In genomic region chr10:54063551-54064260, GRCm38 (mm10) we compare ENCODE assay signal across 27 mouse cellular contexts. TPM values are rescaled to one million over a fixed set of nuclear protein-coding genes. Genes with fewer than 3 reads are reported as not detected.
A peak's percentile ranks its signal among the peaks of the same experiment; 100 is the strongest.
DNase-seq lines count a peak whose midpoint lies in the region; ATAC-seq and TF ChIP-seq lines count a peak whose summit lies in the region.
"Had no signal": no experiment of that assay in that cellular context is flagged by ENCODE, and none has a peak within 500 bp of the region (broad histone marks: within the 10 kb centered on the region; RNA-seq: fewer than 3 reads in every experiment).

No protein-coding gene starts in this region.

- no peaks in the 10 kb centered on the region; the same call in 1 of the 2 replicates for H3K27me3 ChIP-seq in heart, adult 2 months (ENCODE audit: control insufficient read depth, insufficient read depth, low read length)
- no peaks in the 10 kb centered on the region for H3K27me3 ChIP-seq in myocyte (ENCODE audit: control insufficient read depth, insufficient read depth, insufficient read length)
- H3K27me3 ChIP-seq: embryonic facial prominence, embryonic 15.5 days; forebrain, embryonic 12.5 days; heart, embryonic 12.5 days; hindbrain, embryonic 15.5 days; intestine, embryonic 15.5 days; lung, embryonic 15.5 days; midbrain, embryonic 15.5 days had no signal

- 52% methylated on average over 8 of the region's 8 CpGs for WGBS in heart, adult 2 months

- 0 out of 2 replicates have a peak, but pooled peaks cover 3% of the 10 kb centered on the region for H3K79me2 ChIP-seq in heart, adult 2 months (replicated peaks; ENCODE audit: control insufficient read depth, insufficient read depth, low read length)
- H3K79me2 ChIP-seq in myocyte (ENCODE audit: control insufficient read depth, insufficient read depth), result no peaks in the 10 kb centered on the region

- H3K27ac ChIP-seq in heart, adult 2 months, result peak overlapping the region; percentile 32
- H3K27ac ChIP-seq: embryonic facial prominence, embryonic 15.5 days; forebrain, embryonic 12.5 days; hindbrain, embryonic 15.5 days; intestine, embryonic 15.5 days; lung, embryonic 15.5 days; midbrain, embryonic 10.5 days; midbrain, embryonic 15.5 days; stomach, postnatal 0 days had no signal

- no peak for TF ChIP-seq CTCF in heart, adult 2 months (IDR thresholded peaks at IDR 0.05)

- H3ac ChIP-seq in myocyte (ENCODE audit: control insufficient read depth, insufficient read length), result no peak overlapping the region

- TF ChIP-seq EP300 in heart, adult 2 months (IDR thresholded peaks at IDR 0.05; ENCODE audit: insufficient read depth, low read depth, low read length), result no peak

- peak; percentile 35 for ATAC-seq in CD4-positive, CD25-positive, alpha-beta regulatory T cell, adult 4 months
- ATAC-seq: forebrain, postnatal 0 days; intestine, embryonic 15.5 days; midbrain, embryonic 15.5 days had no signal

- no peak overlapping the region for H3K4me3 ChIP-seq in heart, adult 2 months
- no peak overlapping the region for H3K4me3 ChIP-seq in myocyte
- H3K4me3 ChIP-seq: embryonic facial prominence, embryonic 15.5 days; forebrain, embryonic 12.5 days; heart, embryonic 12.5 days; hindbrain, embryonic 15.5 days; intestine, embryonic 15.5 days; lung, embryonic 15.5 days; midbrain, embryonic 10.5 days; midbrain, embryonic 15.5 days had no signal

- intact Hi-C loops in heart, adult 2 months (cut with DNase I), result no loop called here
- intact Hi-C loops in heart, postnatal 36 days (cut with DNase I), result loop anchor here (2.0 kb wide), 1 partner anchor 23 kb away; no protein-coding TSS in a partner anchor

- peaks cover 5% of the 10 kb centered on the region for H3K4me1 ChIP-seq in heart, adult 2 months (ENCODE audit: control insufficient read depth, insufficient read depth, low read length)
- H3K4me1 ChIP-seq: embryonic facial prominence, embryonic 15.5 days; intestine, embryonic 15.5 days; lung, embryonic 15.5 days; midbrain, embryonic 15.5 days had no signal

- peak overlapping the region; percentile 55 for H3K4me2 ChIP-seq in myocyte (ENCODE audit: low read depth)
- H3K4me2 ChIP-seq: embryonic facial prominence, embryonic 15.5 days; forebrain, embryonic 12.5 days; hindbrain, embryonic 15.5 days; intestine, embryonic 15.5 days; liver, embryonic 11.5 days; lung, embryonic 15.5 days; midbrain, embryonic 15.5 days had no signal

- no peak for DNase-seq in heart, adult 2 months
- DNase-seq in heart, postnatal 36 days, result no peak
- DNase-seq in forelimb bud, embryonic 11.5 days (ENCODE audit: low read depth, low spot score), result peak; percentile 33
- DNase-seq in layer of hippocampus, postnatal 10 days (ENCODE audit: low spot score in 2 of 2), result no peak
- no peak for DNase-seq in adrenal gland, postnatal 25 days
- DNase-seq: adrenal gland, postnatal 14 days; cerebellum, adult 11-12 months; cerebellum, adult 9-11 months; forebrain, postnatal 0 days; gastrocnemius, postnatal 10 days; kidney, postnatal 25 days; right cerebral cortex, adult 18-20 months; right cerebral cortex, postnatal 4 days; thymus, adult 18-20 months; thymus, postnatal 36 days had no signal

- H3K36me3 ChIP-seq in heart, adult 2 months (ENCODE audit: control insufficient read depth, insufficient read depth, low read length), result peaks cover 21% of the 10 kb centered on the region
- no peaks in the 10 kb centered on the region for H3K36me3 ChIP-seq in myocyte (ENCODE audit: control insufficient read depth, insufficient read depth)
- H3K36me3 ChIP-seq: embryonic facial prominence, embryonic 15.5 days; forebrain, embryonic 12.5 days; hindbrain, embryonic 15.5 days; intestine, embryonic 15.5 days; lung, embryonic 15.5 days; midbrain, embryonic 10.5 days; midbrain, embryonic 15.5 days had no signal

- H3K9ac ChIP-seq in heart, adult 2 months (ENCODE audit: low read depth, low read length), result no peak overlapping the region
- H3K9ac ChIP-seq: embryonic facial prominence, embryonic 15.5 days; forebrain, embryonic 12.5 days; forebrain, postnatal 0 days; heart, embryonic 12.5 days; hindbrain, embryonic 15.5 days; intestine, embryonic 15.5 days; lung, embryonic 15.5 days; midbrain, embryonic 15.5 days had no signal

- no peak for TF ChIP-seq POLR2A in heart, adult 2 months (IDR thresholded peaks at IDR 0.05; ENCODE audit: insufficient read depth, low read depth, low read length)
- TF ChIP-seq POLR2A in myocyte (IDR thresholded peaks at IDR 0.05; ENCODE audit: insufficient read length, low read depth), result no peak

TF ChIP-seq in myocyte, 11 proteins besides CTCF, POLR2A, EP300 and RAD21:
- TF ChIP-seq CEBPB (IDR thresholded peaks at IDR 0.05; ENCODE audit: insufficient read depth, poor library complexity, severe bottlenecking) (no peak), USF1 (IDR thresholded peaks at IDR 0.05; ENCODE audit: low read depth) (no peak), POLR2AphosphoS2 (IDR thresholded peaks at IDR 0.05; ENCODE audit: insufficient read length, low read depth) (no peak), SRF (IDR thresholded peaks at IDR 0.05; ENCODE audit: control insufficient read depth, insufficient read length, low read depth) (no peak), REST (IDR thresholded peaks at IDR 0.05; ENCODE audit: insufficient read depth, insufficient read length) (no peak), E2F4 (IDR thresholded peaks at IDR 0.05; ENCODE audit: insufficient read depth) (no peak), MAX (IDR thresholded peaks at IDR 0.05; ENCODE audit: low read depth) (no peak), TCF3 (IDR thresholded peaks at IDR 0.05; ENCODE audit: insufficient read length, low read depth) (no peak), MYOG (IDR thresholded peaks at IDR 0.05; ENCODE audit: control insufficient read depth in 1 of 3, insufficient read depth in 1 of 3, insufficient read length in 2 of 3, low read depth in 2 of 3) (no peak), TCF12 (IDR thresholded peaks at IDR 0.05; ENCODE audit: insufficient read depth, poor library complexity, severe bottlenecking) (no peak), MYOD1 (IDR thresholded peaks at IDR 0.05; ENCODE audit: control insufficient read depth in 1 of 3, insufficient read length in 2 of 3, low read depth in 2 of 3) (no peak)

RNA-seq across cellular contexts. Expression of gene Man1a, which starts 12.7 kb away (rescaled TPM):
- 10 to 100 TPM; 40.1 to 43.2 TPM for total RNA-seq in heart, adult 2 months (2021)
- polyA plus RNA-seq in heart, adult 2 months (2012; rRNA removed), result 6.9 and 14.6 TPM in 2 replicates
- total RNA-seq in heart, postnatal 36 days (2021), result 10 to 100 TPM; 40.7 to 42.2 TPM
- polyA plus RNA-seq in CD4-positive, CD25-positive, alpha-beta regulatory T cell, adult 4 months (2017; shearing (Covaris generic)), result 10 to 100 TPM; 19.9 to 25.9 TPM
- polyA plus RNA-seq in myocyte (2012; fragmentation: generic; extraction: Trizol), result 3.0 TPM
- total RNA-seq in layer of hippocampus, postnatal 10 days (2021), result 10 to 100 TPM; 35.6 to 38.6 TPM
- 112 and 126 TPM in 2 replicates for total RNA-seq in adrenal gland, postnatal 25 days (2021)
